Mouse (Mus musculus) left cerebral cortex, adult 8-10 months (tissue): ENCODE results near the gene Tmem14a. TPM values are rescaled to one million over a fixed set of nuclear protein-coding genes. Genes with fewer than 3 reads are reported as not detected.
"Not testable (repeated sequence)": the region's sequence is repeated elsewhere in the genome, so short reads cannot be mapped to it uniquely, and the experiment has no call there.

Source experiments
- DNase-seq, 2 experiments: peaks; one replicate each; pipeline ENCODE4 v3.0.0; 2022; ENCODE audit warnings: low spot score in 2 of 2
- total RNA-seq, 4 experiments: library from RNA; stranded (reverse); gene quantifications; 2 replicates each; pipeline ENCODE4 v1.2.4; 2022

The Tmem14a gene
- total RNA-seq: 10 to 100 TPM; 45.0 to 54.0 (median 49.6) TPM

DNA sequence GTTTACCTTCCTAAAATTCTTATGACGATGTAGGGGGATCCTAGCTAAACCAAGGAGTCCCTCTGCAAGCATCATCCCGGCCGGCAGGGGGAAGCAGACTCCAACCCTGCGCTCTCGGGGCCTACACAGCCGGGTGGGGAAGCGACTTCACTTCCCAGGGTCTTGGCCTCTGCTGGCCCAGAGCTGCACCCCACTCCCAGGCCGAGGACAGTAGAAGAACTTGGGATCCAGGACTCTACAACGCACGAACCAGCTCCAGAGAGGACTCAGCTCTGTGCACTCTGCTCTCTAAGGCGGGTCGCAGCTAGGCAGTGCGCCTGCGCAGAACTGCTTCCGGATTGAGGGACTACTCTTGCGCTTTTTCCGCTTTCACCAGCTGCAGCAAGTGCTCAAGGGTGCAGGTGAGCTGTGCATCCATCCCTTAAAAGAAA is at the start of gene Tmem14a:
Gene Tmem14a (plus strand): TSS at position 87 of the 431 bp plus-strand sequence.
- peak; percentile 76 to 94 for DNase-seq

GRCm38 (mm10) chr1:21185196-21185595 is 33.2 kb upstream of the Tmem14a start:
- DNase-seq: no peak

GRCm38 (mm10) chr1:21206241-21206640 is 12.1 kb upstream of the Tmem14a start:
- no peak for DNase-seq

GRCm38 (mm10) chr1:21213537-21213936 is 4.8 kb upstream of the Tmem14a start:
- not testable (repeated sequence) for DNase-seq

DNA sequence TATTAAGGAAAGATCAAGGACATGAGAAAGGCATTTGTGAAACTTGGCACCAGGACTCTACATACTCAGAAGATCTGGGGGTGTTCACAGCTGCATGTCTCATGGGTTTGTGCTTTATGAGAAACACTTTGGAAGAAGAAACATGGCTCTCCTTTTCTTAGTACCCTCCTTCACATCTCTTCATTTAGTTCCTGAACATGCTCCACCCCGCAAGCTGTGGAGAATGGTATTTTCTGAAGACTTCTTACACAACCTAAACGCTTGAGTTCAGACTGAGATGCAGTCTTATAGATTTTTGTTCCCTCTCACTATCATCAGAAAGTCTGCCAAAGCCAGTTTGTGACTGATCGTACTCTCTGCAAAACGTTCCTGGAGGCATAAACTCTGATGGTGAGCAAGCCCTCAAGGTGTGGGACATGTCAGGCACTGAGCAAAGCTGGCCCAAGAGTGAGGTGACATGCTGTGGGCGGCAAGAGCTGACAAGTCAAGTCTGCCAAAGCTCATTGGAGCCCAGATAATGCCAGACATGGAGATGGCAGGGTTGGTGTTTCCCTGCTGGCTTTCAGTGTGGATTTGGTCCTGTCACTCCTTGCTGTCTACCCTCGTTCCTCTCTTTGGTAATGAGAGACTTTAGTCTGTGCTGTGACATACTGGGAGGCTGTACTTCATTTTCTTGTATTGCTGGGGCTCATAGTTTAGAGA is 4.2 kb upstream of the Tmem14a start:
- DNase-seq: not testable (repeated sequence)

DNA sequence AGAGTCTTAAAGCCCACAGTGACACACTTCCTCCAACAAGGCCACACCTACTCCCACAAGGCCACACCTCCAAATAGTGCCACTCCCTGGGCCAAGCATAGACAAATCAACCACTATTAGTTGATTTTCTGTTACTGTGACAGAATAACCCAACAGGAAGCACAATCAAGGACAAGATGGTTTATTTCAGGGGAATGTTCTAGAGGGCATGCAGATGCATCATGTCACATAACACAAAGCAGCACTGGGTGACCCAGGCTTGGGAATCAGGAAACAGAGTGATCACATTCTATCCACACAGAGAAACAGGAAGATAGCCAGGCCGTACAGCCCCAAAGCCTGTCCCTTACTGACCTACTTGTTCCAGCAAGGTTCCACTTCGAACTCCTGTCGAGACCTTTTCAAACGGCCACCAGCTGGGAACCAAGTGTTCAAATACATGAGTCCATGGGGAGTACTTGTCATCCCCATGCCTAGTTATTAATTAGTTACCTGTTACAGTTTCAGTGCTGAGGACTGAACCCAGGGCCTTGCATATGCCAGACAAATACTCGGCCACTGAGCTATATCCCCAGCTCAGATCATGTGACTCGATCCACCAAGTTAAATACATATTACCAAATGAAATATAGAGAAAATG is 9.5 kb downstream of the Tmem14a start:
- no peak for DNase-seq

DNA sequence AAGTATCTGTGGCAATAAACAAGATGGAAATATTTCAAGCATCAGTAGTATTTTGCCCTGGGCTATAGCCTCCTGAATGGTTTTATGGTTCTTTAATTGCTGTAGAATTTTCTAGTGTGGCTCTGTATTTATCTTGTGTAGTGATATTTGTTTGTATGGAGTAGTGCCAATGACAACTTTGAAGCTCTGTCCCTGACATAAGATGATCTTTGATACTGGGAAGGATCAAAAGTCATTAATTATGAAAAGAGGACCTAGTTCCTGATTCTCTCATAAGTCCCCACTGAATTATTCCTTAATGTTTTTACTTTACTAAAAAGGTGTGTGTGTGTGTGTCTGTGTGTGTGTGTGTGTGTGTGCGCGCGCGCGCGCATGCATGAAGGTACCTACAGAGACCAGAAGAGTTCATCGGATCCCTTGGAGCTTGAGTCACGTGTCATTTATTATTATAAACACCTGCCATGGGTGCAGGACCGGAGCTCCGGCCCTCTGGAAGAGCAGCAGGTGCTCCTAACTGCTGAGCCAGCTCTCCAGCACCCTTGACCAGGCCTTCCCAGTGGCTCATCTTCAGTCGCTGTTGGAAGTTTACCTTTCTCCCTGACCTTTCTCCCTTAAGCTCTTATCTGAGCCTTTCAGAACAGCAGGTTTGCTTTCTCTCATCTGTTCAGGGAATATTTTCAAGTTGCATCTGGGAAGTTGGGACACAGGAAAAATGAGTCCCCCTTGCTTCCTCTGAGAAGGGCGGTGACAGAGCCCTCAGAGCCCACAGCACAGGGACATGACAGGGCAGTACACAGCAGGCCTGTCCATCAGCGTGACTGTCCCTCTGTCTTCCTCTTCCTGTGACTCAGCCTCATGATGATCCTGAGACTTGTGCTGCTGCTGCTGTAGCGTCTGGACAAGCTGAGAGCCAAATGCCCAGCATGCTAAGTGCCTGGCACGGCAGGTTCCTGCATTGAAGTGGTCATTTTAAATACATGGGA is 10.7 kb downstream of the Tmem14a start:
- DNase-seq: not testable (repeated sequence)

DNA sequence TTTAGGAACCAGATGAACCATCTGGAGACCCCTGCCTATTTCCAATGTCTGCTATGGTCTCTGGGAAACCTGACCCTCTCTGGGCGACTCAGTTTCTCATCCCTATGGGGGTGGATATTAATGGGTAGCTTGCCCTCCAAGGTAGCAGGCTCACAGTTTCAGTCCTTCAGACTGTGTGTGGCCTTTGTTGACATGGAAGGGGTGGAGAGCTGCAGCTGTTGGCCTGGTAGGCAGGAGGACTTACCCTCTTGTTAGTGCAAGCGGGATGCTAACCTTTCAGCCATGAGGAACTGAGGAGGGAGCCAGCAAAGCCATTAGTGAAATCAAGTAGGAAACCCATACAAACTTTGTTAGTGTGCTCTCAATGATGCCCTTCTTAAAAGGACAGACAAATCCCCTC is 12.0 kb downstream of the Tmem14a start:
- DNase-seq: no peak

- DNase-seq: no peak
Measured at GRCm38 (mm10) chr1:21231744-21232464, 13.5 kb downstream of the Tmem14a start.

DNA sequence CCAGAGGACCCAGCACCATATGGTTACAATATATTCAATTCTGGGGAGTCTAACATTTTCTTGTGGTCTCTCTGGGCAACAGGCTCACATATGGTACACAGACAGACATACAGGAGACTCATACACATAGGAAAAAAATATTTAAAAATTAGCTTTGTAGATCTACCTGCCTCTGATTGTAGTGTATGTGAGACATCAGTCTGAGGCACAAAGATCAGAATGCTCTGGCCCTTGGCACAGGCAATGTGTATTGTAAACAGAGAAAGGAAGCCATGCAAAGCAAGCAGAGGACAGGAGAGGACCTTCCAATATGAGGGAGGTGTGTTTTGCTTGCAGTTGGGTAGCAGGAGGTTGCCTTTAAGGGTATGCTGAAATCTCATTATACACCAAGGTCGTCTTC is 14.1 kb downstream of the Tmem14a start:
- no peak for DNase-seq

DNA sequence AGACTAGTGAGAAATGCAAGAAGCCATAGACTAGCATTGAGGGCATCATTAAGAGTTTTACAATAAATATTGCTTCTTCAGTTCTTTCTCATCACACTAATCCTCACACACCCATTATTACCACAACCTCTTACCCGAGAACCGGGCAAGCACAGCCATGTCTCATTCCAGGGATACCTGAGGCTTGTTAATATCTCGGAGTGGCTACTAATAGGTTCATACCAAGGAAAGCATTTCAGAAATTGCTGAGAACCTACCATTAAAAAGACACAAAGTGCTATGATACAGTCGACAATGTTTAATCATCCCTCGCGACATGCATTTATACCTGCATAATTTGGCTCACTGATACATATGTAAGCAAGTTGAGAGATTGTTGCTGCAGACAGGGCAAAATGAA is 17.0 kb downstream of the Tmem14a start:
- no peak for DNase-seq

- no peak for DNase-seq
Measured at GRCm38 (mm10) chr1:21239911-21240898, 21.8 kb downstream of the Tmem14a start, which contains the start of gene Gsta3. Gene Gsta3 (plus strand): TSS chr1:21240589.

GRCm38 (mm10) chr1:21241096-21241495 is 22.7 kb downstream of the Tmem14a start:
- no peak for DNase-seq

- DNase-seq: no peak
Measured at GRCm38 (mm10) chr1:21244290-21244960, 26.1 kb downstream of the Tmem14a start.

GRCm38 (mm10) chr1:21246136-21246535 is 27.8 kb downstream of the Tmem14a start:
- DNase-seq: no peak

DNA sequence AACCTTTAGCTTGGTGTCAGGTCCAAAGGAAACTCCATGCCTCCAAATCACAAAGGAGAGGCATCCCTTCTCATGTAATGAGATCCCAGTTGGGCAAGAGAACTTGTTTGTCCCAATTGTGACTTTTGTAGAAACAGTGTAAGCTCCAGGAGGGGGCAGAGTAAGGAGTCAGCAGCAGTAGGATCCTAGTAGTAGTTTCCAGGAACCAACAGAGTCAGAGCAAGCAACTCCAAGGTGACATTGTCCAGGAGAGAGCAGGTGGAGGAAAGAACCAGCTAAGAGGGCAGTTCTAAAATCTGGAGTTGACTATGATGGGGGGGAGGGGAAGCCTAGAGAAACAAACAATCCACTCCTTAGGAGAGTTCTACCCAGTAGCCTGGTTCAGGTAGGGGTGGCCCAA is 29.5 kb downstream of the Tmem14a start:
- no peak for DNase-seq

DNA sequence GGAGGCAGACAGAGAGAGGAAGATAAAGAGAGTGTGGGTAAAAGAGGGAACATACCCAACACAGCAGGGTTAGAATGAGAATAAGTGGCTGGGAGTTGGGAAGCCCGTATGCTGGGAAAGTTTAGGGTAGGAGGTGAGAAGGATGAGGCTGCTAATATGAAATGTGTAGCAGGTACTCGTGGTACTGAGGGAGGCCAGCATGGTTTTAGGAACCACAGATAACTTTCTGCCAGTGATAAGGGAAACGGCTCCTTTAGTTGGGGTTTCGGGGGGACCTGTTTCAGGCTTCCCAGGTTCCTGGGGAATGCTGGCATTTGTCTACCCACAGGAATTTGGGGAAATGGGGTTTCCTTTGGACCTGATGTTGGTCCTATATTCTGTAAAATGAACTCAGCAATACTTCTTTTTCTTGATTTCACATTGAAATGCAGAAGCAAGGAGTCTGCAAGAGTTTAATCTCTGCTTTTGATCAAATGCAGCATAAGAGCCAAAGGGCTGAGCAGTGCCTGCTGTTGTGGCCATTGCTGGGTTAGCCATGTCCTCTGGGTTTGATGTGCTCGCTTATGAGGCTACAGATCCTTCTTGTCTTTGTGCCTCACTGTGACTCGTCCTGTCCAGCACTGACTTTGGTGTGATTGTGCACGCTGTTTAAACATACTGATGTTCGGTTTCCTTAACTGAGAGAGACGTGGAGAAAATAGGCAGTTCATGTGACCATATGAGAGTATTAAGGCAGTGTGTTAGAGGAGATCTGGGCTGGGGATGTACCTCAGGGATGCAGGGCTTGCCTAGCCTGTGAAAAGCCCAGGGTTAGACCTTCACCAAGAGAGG is 30.4 kb downstream of the Tmem14a start:
- DNase-seq: no peak

- no peak for DNase-seq
Measured at GRCm38 (mm10) chr1:21251661-21252060, 33.3 kb downstream of the Tmem14a start.
